Mouse (Mus musculus): ENCODE measurements around the gene Gm29735. TPM values are rescaled to one million over a fixed set of nuclear protein-coding genes. Genes with fewer than 3 reads are reported as not detected.
"Not testable (repeated sequence)": the region's sequence is repeated elsewhere in the genome, so short reads cannot be mapped to it uniquely, and the experiment has no call there.

Gm29735 gene
- total and polyA plus RNA-seq, 2 experiments from 2014 or later: not detected

- H3K9ac ChIP-seq (replicated peaks; ENCODE audit: low read length): no peak overlapping the region
- H3K4me3 ChIP-seq (ENCODE audit: low read length): no peak overlapping the region
- H3K4me1 ChIP-seq (ENCODE audit: insufficient read depth, low read length): no peaks in the 10 kb centered on the region
- TF ChIP-seq CTCF (IDR thresholded peaks at IDR 0.05; ENCODE audit: low read depth): peak; percentile 68
- no peaks in the 10 kb centered on the region for H3K27me3 ChIP-seq (ENCODE audit: insufficient read depth, low read length)
- no peaks in the 10 kb centered on the region for H3K36me3 ChIP-seq (ENCODE audit: insufficient read depth, low read length)
- ATAC-seq: peak; percentile 55; the same call in 1 of the 2 replicates
- no peaks in the 10 kb centered on the region for H3K9me3 ChIP-seq (ENCODE audit: low read length)
- WGBS: 62% methylated on average over 4 of the region's 4 CpGs
- no peak overlapping the region for H3K4me2 ChIP-seq (ENCODE audit: low read depth, low read length)
- H3K27ac ChIP-seq: no peak overlapping the region
- DNase-seq (ENCODE audit: low spot score): peak; percentile 60
Observed at GRCm38 (mm10) chr7:142134206-142134995, 22.5 kb downstream of the Gm29735 start.

GRCm38 (mm10) chr7:142128843-142129242, 28.1 kb downstream of the Gm29735 start:
- no peak overlapping the region for H3K27ac ChIP-seq
- DNase-seq (ENCODE audit: low spot score): no peak
- H3K4me1 ChIP-seq (ENCODE audit: insufficient read depth, low read length): no peaks in the 10 kb centered on the region
- no peaks in the 10 kb centered on the region for H3K27me3 ChIP-seq (ENCODE audit: insufficient read depth, low read length)
- H3K9ac ChIP-seq (replicated peaks; ENCODE audit: low read length): no peak overlapping the region
- H3K36me3 ChIP-seq (ENCODE audit: insufficient read depth, low read length): no peaks in the 10 kb centered on the region
- ATAC-seq: no peak
- no peaks in the 10 kb centered on the region for H3K9me3 ChIP-seq (ENCODE audit: low read length)
- no peak overlapping the region for H3K4me3 ChIP-seq (ENCODE audit: low read length)
- WGBS: 62% methylated on average over 4 of the region's 4 CpGs
- no peak overlapping the region for H3K4me2 ChIP-seq (ENCODE audit: low read depth, low read length)
- TF ChIP-seq CTCF (IDR thresholded peaks at IDR 0.05; ENCODE audit: low read depth): peak; percentile 25; the same call in 1 of the 2 replicates

DNA sequence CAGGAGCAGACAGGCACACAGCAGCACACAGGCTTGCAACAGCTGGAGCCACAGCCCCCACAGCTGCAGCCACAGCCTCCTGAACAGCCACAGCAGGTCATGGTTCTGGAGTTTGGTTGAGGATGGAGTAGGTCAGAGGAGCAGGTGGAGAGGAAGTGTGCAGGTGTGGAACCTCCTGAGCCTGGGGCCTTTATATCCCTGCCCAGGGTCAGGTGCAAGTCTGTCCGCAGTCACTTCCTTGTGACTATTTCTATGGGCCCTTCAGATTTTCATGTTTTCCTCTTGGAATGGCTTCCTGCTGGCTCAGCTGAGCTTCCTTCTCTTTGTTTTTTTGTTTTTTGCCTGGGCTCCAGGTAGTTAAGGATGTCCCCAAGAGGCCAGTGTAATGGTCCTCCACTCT, 36.3 kb downstream of the Gm29735 start, which contains the start of gene Gm45618:
Gene Gm45618 (minus strand): TSS at position 101 of the 400 bp plus-strand sequence.
- not testable (repeated sequence) for H3K4me1 ChIP-seq (ENCODE audit: insufficient read depth, low read length); H3K36me3 ChIP-seq (ENCODE audit: insufficient read depth, low read length); H3K27me3 ChIP-seq (ENCODE audit: insufficient read depth, low read length); H3K9me3 ChIP-seq (ENCODE audit: low read length); ATAC-seq; H3K4me3 ChIP-seq (ENCODE audit: low read length); DNase-seq (ENCODE audit: low spot score); H3K4me2 ChIP-seq (ENCODE audit: low read depth, low read length); H3K9ac ChIP-seq (replicated peaks; ENCODE audit: low read length); H3K27ac ChIP-seq
- 88% methylated on average over 1 of the region's 1 CpGs for WGBS

- Histone ChIP-seq H3K9me3 (ENCODE audit: low read length) (no peaks in the 10 kb centered on the region), H3K4me2 (ENCODE audit: low read depth, low read length) (no peak overlapping the region), H3K4me3 (ENCODE audit: low read length) (no peak overlapping the region), H3K9ac (replicated peaks; ENCODE audit: low read length) (no peak overlapping the region), H3K4me1 (ENCODE audit: insufficient read depth, low read length) (no peaks in the 10 kb centered on the region), H3K36me3 (ENCODE audit: insufficient read depth, low read length) (no peaks in the 10 kb centered on the region), H3K27ac (no peak overlapping the region), H3K27me3 (ENCODE audit: insufficient read depth, low read length) (no peaks in the 10 kb centered on the region)
- peak; percentile 60 for TF ChIP-seq CTCF (IDR thresholded peaks at IDR 0.05; ENCODE audit: low read depth)
- WGBS: 19% methylated on average over 5 of the region's 5 CpGs
- ATAC-seq: no peak
- peak; percentile 48 for DNase-seq (ENCODE audit: low spot score)
Observed at GRCm38 (mm10) chr7:142119632-142120031, 37.3 kb downstream of the Gm29735 start.

Other genes starting within 250 kb of the Gm29735 start
- 120 and 121 TPM in 2 replicates for gene Tollip, start 238.6 kb downstream of the Gm29735 start, total RNA-seq (2014; rRNA removed)
- gene Tollip, start 238.6 kb downstream of the Gm29735 start, polyA plus RNA-seq (2015; fragmentation: Nextera tagmentation; extraction: Ambion mirVana): 68.5 and 72.6 TPM in 2 replicates
- gene Brsk2, start 207.4 kb downstream of the Gm29735 start, total RNA-seq (2014; rRNA removed): 136 and 143 TPM in 2 replicates
- gene Brsk2, start 207.4 kb downstream of the Gm29735 start, polyA plus RNA-seq (2015; fragmentation: Nextera tagmentation; extraction: Ambion mirVana): 17.9 and 18.0 TPM in 2 replicates
- gene Mob2, start 96.0 kb downstream of the Gm29735 start, total RNA-seq (2014; rRNA removed): 41.1 and 45.5 TPM in 2 replicates
- gene Mob2, start 96.0 kb downstream of the Gm29735 start, polyA plus RNA-seq (2015; fragmentation: Nextera tagmentation; extraction: Ambion mirVana): 43.4 and 44.1 TPM in 2 replicates
- 129 and 133 TPM in 2 replicates for gene Dusp8, start 61.3 kb downstream of the Gm29735 start, total RNA-seq (2014; rRNA removed)
- gene Dusp8, start 61.3 kb downstream of the Gm29735 start, polyA plus RNA-seq (2015; fragmentation: Nextera tagmentation; extraction: Ambion mirVana): 86.2 and 94.6 TPM in 2 replicates
- gene Gm45618, start 36.4 kb downstream of the Gm29735 start, total RNA-seq (2014; rRNA removed): not detected in 2 replicates
- gene Gm45618, start 36.4 kb downstream of the Gm29735 start, polyA plus RNA-seq (2015; fragmentation: Nextera tagmentation; extraction: Ambion mirVana): not detected in 2 replicates
- not detected in 2 replicates for gene Gm39115, start 21.1 kb downstream of the Gm29735 start, total RNA-seq (2014; rRNA removed)
- not detected in 2 replicates for gene Gm39115, start 21.1 kb downstream of the Gm29735 start, polyA plus RNA-seq (2015; fragmentation: Nextera tagmentation; extraction: Ambion mirVana)
- gene Gm45337, start 12.5 kb downstream of the Gm29735 start, total RNA-seq (2014; rRNA removed): not detected in 2 replicates
- not detected in 2 replicates for gene Gm45337, start 12.5 kb downstream of the Gm29735 start, polyA plus RNA-seq (2015; fragmentation: Nextera tagmentation; extraction: Ambion mirVana)
- not detected in 2 replicates for gene Gm4553, start 8.6 kb upstream of the Gm29735 start, total RNA-seq (2014; rRNA removed)
- gene Gm4553, start 8.6 kb upstream of the Gm29735 start, polyA plus RNA-seq (2015; fragmentation: Nextera tagmentation; extraction: Ambion mirVana): not detected in 2 replicates
- not detected in 2 replicates for gene Krtap5-2, start 18.9 kb upstream of the Gm29735 start, total RNA-seq (2014; rRNA removed)
- not detected in 2 replicates for gene Krtap5-2, start 18.9 kb upstream of the Gm29735 start, polyA plus RNA-seq (2015; fragmentation: Nextera tagmentation; extraction: Ambion mirVana)
- not detected in 2 replicates for gene Gm10153, start 33.3 kb upstream of the Gm29735 start, total RNA-seq (2014; rRNA removed)
- gene Gm10153, start 33.3 kb upstream of the Gm29735 start, polyA plus RNA-seq (2015; fragmentation: Nextera tagmentation; extraction: Ambion mirVana): not detected in 2 replicates
- not detected in 2 replicates for gene Krtap5-3, start 44.3 kb upstream of the Gm29735 start, total RNA-seq (2014; rRNA removed)
- gene Krtap5-3, start 44.3 kb upstream of the Gm29735 start, polyA plus RNA-seq (2015; fragmentation: Nextera tagmentation; extraction: Ambion mirVana): not detected in 2 replicates
- gene Gm7579, start 54.7 kb upstream of the Gm29735 start, total RNA-seq (2014; rRNA removed): not detected in 2 replicates
- gene Gm7579, start 54.7 kb upstream of the Gm29735 start, polyA plus RNA-seq (2015; fragmentation: Nextera tagmentation; extraction: Ambion mirVana): not detected in 2 replicates
- not detected in 2 replicates for gene Krtap5-5, start 72.9 kb upstream of the Gm29735 start, total RNA-seq (2014; rRNA removed)
- not detected in 2 replicates for gene Krtap5-5, start 72.9 kb upstream of the Gm29735 start, polyA plus RNA-seq (2015; fragmentation: Nextera tagmentation; extraction: Ambion mirVana)
- not detected in 2 replicates for gene Gm40460, start 84.0 kb upstream of the Gm29735 start, total RNA-seq (2014; rRNA removed)
- gene Gm40460, start 84.0 kb upstream of the Gm29735 start, polyA plus RNA-seq (2015; fragmentation: Nextera tagmentation; extraction: Ambion mirVana): not detected in 2 replicates
- not detected in 2 replicates for gene Gm2431, start 101.2 kb upstream of the Gm29735 start, total RNA-seq (2014; rRNA removed)
- gene Gm2431, start 101.2 kb upstream of the Gm29735 start, polyA plus RNA-seq (2015; fragmentation: Nextera tagmentation; extraction: Ambion mirVana): not detected in 2 replicates
- gene Gm4559, start 117.2 kb upstream of the Gm29735 start, total RNA-seq (2014; rRNA removed): not detected in 2 replicates
- not detected in 2 replicates for gene Gm4559, start 117.2 kb upstream of the Gm29735 start, polyA plus RNA-seq (2015; fragmentation: Nextera tagmentation; extraction: Ambion mirVana)
- gene Krtap5-1, start 140.0 kb upstream of the Gm29735 start, total RNA-seq (2014; rRNA removed): not detected in 2 replicates
- not detected in 2 replicates for gene Krtap5-1, start 140.0 kb upstream of the Gm29735 start, polyA plus RNA-seq (2015; fragmentation: Nextera tagmentation; extraction: Ambion mirVana)
- not detected in 2 replicates for gene Krtap5-4, start 146.4 kb upstream of the Gm29735 start, total RNA-seq (2014; rRNA removed)
- not detected in 2 replicates for gene Krtap5-4, start 146.4 kb upstream of the Gm29735 start, polyA plus RNA-seq (2015; fragmentation: Nextera tagmentation; extraction: Ambion mirVana)
- 22.7 and 25.4 TPM in 2 replicates for gene Ifitm10, start 216.6 kb upstream of the Gm29735 start, total RNA-seq (2014; rRNA removed)
- gene Ifitm10, start 216.6 kb upstream of the Gm29735 start, polyA plus RNA-seq (2015; fragmentation: Nextera tagmentation; extraction: Ambion mirVana): 17.2 and 19.9 TPM in 2 replicates
- gene Gm49369, start 225.6 kb upstream of the Gm29735 start, total RNA-seq (2014; rRNA removed): 1.0 TPM in 1 of 2 replicates, not detected in the other
- gene Gm49369, start 225.6 kb upstream of the Gm29735 start, polyA plus RNA-seq (2015; fragmentation: Nextera tagmentation; extraction: Ambion mirVana): 2.1 and 2.9 TPM in 2 replicates
- gene Ctsd, start 230.9 kb upstream of the Gm29735 start, total RNA-seq (2014; rRNA removed): 638 and 755 TPM in 2 replicates
- gene Ctsd, start 230.9 kb upstream of the Gm29735 start, polyA plus RNA-seq (2015; fragmentation: Nextera tagmentation; extraction: Ambion mirVana): 400 and 402 TPM in 2 replicates